Mouse (Mus musculus): Measurements from ENCODE around the gene Vwa7.

Vwa7 gene

DNA sequence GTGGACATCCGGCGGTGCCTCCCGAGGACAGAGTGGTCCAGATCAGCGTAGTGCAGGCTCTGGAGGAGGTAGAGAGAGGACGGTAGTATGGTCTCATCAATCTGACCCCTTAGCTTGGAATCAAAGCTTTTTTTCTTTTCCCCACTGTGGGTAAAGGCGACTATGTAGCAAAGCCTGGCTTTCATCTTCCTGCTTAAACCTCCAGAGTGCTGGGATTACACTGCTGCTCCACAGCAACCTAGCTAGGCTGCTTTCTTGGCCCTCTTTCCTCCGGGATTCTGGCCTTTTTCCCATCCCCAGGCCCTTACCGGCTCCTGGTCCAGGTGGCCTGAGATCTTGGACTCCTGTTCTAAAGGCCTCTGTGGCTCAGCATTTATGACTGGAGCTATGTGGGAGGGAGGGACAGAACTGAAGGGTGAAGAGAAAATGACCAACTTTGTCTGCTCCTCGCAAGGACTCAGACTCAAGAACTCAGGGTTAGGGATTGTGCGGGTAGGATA is 48.0 kb downstream of the Vwa7 start:
- no peak for DNase-seq (ENCODE audit: low spot score)

DNA sequence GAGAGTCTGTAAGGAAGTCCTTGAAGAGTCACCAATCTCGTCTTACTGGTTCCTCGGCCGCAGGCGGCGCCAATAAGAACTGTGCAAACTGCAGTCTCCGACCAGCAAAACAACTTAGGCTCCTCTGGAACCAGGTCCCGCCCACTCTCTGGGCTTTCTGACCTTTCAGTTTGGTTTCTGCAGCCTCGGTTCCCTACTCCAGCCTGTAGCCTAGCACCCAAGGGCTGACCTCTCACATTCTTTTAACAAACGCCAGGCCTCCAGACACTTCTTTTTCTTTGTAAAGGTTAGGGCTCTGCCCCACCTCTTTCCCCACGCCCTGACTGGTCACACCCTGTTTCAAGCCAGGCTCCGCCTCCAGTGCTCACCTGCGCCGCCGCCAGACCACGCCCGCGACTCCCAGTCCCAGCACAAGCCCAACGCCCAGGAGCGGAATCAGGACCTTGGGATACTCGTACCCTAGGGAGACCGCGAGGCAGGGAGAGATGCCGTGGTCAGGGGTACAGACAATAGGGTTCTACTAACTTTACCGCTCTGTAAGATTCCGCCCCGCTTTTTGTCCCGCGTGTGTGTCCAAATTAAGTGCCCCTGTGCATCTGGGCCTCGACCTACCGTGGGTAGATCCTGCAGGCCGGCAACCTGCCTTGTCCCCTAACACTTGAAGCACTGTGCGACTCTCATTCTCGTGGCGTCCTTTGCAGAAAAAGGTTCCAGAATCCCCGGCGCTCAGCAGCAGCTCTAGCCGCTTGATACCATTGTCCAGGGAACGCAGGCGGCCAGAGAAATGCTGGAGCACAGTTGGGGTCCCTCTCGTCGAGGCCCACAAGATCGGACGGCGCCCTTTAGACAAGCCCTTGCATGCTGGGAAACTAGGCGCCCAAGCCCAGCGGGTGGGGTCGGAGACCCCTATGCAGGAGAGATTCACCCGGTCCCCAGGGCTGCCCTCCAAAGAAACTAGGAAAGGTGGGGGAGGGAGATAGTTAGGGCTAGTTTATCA is 48.9 kb downstream of the Vwa7 start, which contains the start of gene Ly6g6c:
Ly6g6c (plus strand) TSS at position 438 of the 997 bp plus-strand sequence.
- no peak for DNase-seq (ENCODE audit: low spot score)

DNA sequence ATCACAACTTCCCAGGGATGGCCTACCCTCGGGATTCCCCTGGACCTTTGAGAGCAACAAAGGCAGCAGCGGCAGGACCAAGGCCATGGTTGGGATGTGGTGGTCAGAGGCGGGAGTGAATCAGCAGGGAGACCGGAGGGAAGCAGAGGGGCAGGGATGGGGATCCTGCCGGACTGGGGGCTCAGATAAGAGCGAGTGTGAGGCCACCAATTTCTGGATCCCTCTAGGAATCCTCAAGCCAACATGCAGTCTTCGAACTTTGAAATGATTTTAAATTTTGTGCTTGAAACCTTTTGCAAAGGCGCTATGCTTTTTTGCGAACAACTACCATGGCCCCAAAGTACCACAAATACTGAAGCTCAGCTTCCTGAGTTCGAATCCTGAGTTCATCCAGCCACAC is 49.7 kb downstream of the Vwa7 start, which contains the start of gene Mpig6b:
Mpig6b (minus strand) TSS at position 101 of the 400 bp plus-strand sequence.
- DNase-seq (ENCODE audit: low spot score), result no peak

DNA sequence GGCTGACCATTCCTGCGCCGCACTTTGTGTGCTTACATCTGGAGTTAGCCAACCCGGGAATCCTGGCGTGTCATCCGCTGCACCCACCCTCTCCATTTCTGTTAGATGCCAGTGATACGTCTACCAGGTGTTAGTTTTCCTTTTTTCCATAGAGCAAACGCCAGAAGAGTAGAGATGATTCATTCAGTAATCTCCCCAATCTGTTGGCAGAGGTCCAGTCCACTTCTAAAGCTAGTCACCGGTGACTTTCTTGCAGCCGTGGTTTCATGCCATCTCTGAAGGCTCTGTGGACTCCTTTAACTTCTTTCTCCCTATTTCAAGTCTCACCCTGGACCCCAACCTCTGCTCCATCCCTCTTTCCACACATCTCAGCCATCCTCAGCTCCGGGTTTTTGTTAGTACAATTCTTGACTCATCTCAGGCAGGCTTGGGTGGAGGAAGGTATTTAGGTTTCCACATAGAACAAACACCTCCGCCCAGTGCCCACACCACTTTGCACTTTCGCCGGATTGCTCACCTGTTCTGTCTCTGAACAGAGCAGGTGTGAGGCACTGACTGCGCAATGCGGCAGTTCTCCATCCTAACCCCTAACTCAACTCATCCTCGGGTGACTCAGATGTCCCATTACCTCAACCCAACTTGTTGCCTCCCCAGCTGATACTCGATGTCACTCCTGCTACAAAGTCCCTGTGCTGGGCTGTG is 52.0 kb downstream of the Vwa7 start:
- no peak for DNase-seq (ENCODE audit: low spot score)

DNA sequence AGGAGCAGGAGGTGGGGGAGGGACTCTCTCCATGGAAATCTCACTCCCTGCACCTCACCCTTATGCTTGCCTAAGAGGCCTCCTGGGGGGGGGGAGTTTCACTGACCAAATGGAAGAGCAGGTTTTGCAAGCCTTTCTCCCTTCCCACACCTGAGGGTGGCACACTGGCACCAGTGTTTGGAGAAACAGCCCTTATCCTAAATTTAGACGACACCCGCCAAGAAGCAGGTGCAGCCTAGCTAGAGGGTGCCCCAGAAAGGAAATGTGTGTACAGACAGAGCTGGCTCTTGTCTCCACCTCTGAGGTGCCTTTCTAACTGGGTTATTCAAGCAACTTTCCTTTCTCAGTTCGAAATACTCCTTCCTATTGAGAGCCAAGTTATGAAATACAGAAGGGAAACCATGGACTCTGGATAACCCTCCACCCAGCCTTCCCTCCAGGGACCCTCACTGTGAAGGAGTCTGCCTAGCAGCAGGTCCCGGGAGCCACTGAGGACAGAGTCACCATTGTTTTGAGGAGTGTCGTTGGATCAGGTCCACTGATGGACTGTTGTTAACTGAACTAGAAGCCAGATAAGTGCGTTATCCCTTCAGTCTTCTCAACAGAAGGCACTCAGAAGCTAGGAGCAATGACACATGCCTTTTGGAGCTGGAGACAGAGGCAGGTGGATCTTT is 54.3 kb downstream of the Vwa7 start:
- DNase-seq (ENCODE audit: low spot score), result no peak

DNA sequence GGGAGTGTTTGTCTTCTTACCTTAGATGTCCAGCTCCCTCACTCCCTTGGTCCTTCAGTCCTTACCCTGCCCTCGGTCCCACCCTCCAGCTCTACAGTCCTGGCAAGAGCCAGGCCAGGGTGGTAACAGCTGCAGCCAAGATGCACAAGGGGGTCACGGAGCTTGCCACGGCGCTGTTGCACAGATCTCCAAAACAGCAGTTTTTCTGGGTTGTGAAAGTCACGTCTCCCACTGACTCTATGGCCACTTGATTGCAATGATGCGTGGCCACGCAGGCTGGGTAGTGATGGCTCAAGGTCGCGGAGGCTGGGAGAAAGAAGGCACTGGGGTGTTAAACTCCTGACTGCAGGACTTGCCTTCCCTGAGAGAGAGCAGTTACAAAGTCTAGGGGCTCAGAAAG is 55.1 kb downstream of the Vwa7 start:
- DNase-seq (ENCODE audit: low spot score), result no peak

DNA sequence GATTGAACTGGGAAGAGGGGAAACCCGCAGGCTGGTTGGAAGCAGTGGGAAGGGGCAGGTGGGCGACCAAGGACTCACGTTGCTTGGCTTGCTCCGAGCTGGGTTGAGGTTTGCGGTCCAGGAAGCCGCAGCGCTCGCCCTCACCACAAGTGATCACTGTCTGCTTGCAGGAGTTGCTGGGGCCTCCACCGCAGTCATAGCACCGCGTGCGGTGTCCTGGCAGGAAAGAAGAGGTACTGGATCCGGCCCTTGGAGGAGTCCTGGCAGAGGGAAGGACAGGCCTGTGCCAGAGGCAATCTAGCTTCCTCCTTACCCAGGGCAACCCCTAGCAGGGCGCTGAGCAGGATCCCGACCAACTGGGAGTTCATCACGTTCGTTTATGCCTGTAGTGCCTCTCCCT is 57.7 kb downstream of the Vwa7 start:
- no peak for DNase-seq (ENCODE audit: low spot score)
